ENCODE assay signal across 8 mouse cellular contexts in genomic region chr10:81168521-81169244, GRCm38 (mm10). TPM values are rescaled to one million over a fixed set of nuclear protein-coding genes. Genes with fewer than 3 reads are reported as not detected.
DNase-seq lines count a peak whose midpoint lies in the region; ATAC-seq and TF ChIP-seq lines count a peak whose summit lies in the region.

No protein-coding gene starts in this region.

- peaks cover 2% of the 10 kb centered on the region; the same call in 1 of the 2 replicates for H3K4me1 ChIP-seq in embryonic facial prominence, embryonic 11.5 days (ENCODE audit: control insufficient read depth, insufficient read depth, low read length)
- H3K4me1 ChIP-seq in liver, adult 2 months (ENCODE audit: control insufficient read depth, insufficient read depth, low read length): peaks cover 9% of the 10 kb centered on the region

- H3K4me3 ChIP-seq in embryonic facial prominence, embryonic 11.5 days (ENCODE audit: low read depth, low read length): peak overlapping the region; percentile 96
- H3K4me3 ChIP-seq in liver, adult 2 months (ENCODE audit: insufficient read depth, low read depth, low read length): peak overlapping the region; percentile 99

- WGBS in embryonic facial prominence, embryonic 11.5 days: 4% methylated on average over 29 of the region's 29 CpGs
- WGBS in liver, adult 2 months: 3% methylated on average over 29 of the region's 29 CpGs

- H3K79me2 ChIP-seq in liver, adult 2 months (ENCODE audit: control insufficient read depth, insufficient read depth, low read length): peaks cover 26% of the 10 kb centered on the region

- H3K27me3 ChIP-seq in embryonic facial prominence, embryonic 11.5 days (ENCODE audit: control insufficient read depth, insufficient read depth, low read length): no peaks in the 10 kb centered on the region
- H3K27me3 ChIP-seq in liver, adult 2 months (ENCODE audit: control insufficient read depth, insufficient read depth, low read length): no peaks in the 10 kb centered on the region

- no peaks in the 10 kb centered on the region for H3K9me3 ChIP-seq in embryonic facial prominence, embryonic 11.5 days (replicated peaks; ENCODE audit: control insufficient read depth, low read length)

- H3K36me3 ChIP-seq in embryonic facial prominence, embryonic 11.5 days (replicated peaks; ENCODE audit: control insufficient read depth, insufficient read depth, low read depth, low read length): no peaks in the 10 kb centered on the region; the same call in 1 of the 2 replicates
- no peaks in the 10 kb centered on the region for H3K36me3 ChIP-seq in liver, adult 2 months (ENCODE audit: control insufficient read depth, insufficient read depth, low read length)

- H3K27ac ChIP-seq in embryonic facial prominence, embryonic 11.5 days (replicated peaks; ENCODE audit: low read depth, low read length): peak overlapping the region; percentile 36; the same call in 1 of the 2 replicates
- H3K27ac ChIP-seq in liver, adult 2 months (replicated peaks; ENCODE audit: insufficient read depth, low read depth, low read length): peak overlapping the region; percentile 96

- H3K9ac ChIP-seq in embryonic facial prominence, embryonic 11.5 days (replicated peaks; ENCODE audit: low read length): peak overlapping the region; percentile 48
- peak overlapping the region; percentile 97 for H3K9ac ChIP-seq in liver, adult 2 months (ENCODE audit: low read depth, low read length)

- no peak for TF ChIP-seq CTCF in liver, adult 2 months (IDR thresholded peaks at IDR 0.05; ENCODE audit: low read depth, low read length)

- no peak for TF ChIP-seq POLR2A in liver, adult 2 months (IDR thresholded peaks at IDR 0.05; ENCODE audit: extremely low read depth, insufficient read depth, low read length)

- DNase-seq in 3134 (ENCODE audit: extremely low read depth, insufficient read length, low spot score): peak; percentile 70
- DNase-seq in adrenal gland, postnatal 14 days: peak; percentile 92
- DNase-seq in embryonic facial prominence, embryonic 11.5 days (ENCODE audit: low spot score): peak; percentile 87
- DNase-seq in heart, adult 8-10 months (ENCODE audit: low spot score): peak; percentile 90
- DNase-seq in kidney, adult 8-10 months: peak; percentile 88 to 90
- DNase-seq in liver, adult 2 months (ENCODE audit: extremely low read depth, low read depth, low spot score): peak; percentile 76
- DNase-seq in spleen, postnatal 4 days (ENCODE audit: low spot score in 2 of 2): peak; percentile 88 to 92

- ATAC-seq in embryonic facial prominence, embryonic 11.5 days (replicated peaks; ENCODE audit: insufficient number of reproducible peaks, low FRiP score, low TSS enrichment, low read depth): 0 out of 2 replicates have a peak, but pooled peaks have one; percentile 16
- ATAC-seq in monocyte, adult 5-6 weeks (replicated peaks; ENCODE audit: insufficient number of reproducible peaks, low FRiP score, low TSS enrichment, poor library complexity, severe bottlenecking): peak; percentile 36

- H3K4me2 ChIP-seq in embryonic facial prominence, embryonic 11.5 days (ENCODE audit: low read depth, low read length): peak overlapping the region; percentile 55

RNA-seq across cellular contexts. Expression of gene Pias4, which starts 1.0 kb away (rescaled TPM):
- 27.3 and 28.3 TPM in 2 replicates for total RNA-seq in adrenal gland, postnatal 14 days (2021)
- 36.1 and 46.5 TPM in 2 replicates for polyA plus RNA-seq in embryonic facial prominence, embryonic 11.5 days (2014; fragmentation: Nextera tagmentation; extraction: Ambion mirVana)
- total RNA-seq in heart, adult 8-10 months (2022): 10 to 100 TPM; 16.8 to 18.6 (median 17.0) TPM
- total RNA-seq in liver, adult 2 months (2014; rRNA removed): 8.9 and 10.1 TPM in 2 replicates
- 17.8 and 22.7 TPM in 2 replicates for polyA plus RNA-seq in liver, adult 2 months (2012; rRNA removed)
- total RNA-seq in monocyte, adult 5-6 weeks (2017): 13.0 to 24.9 TPM (median 21.2 TPM) in 3 replicates

RNA-seq across cellular contexts. Expression of gene Eef2, which starts 7.7 kb away (rescaled TPM):
- total RNA-seq in adrenal gland, postnatal 14 days (2021): 1,390 and 1,511 TPM in 2 replicates
- polyA plus RNA-seq in embryonic facial prominence, embryonic 11.5 days (2014; fragmentation: Nextera tagmentation; extraction: Ambion mirVana): 417 and 424 TPM in 2 replicates
- total RNA-seq in heart, adult 8-10 months (2022): 1,000 to 10,000 TPM; 1,076 to 1,267 (median 1,170) TPM
- 812 and 946 TPM in 2 replicates for total RNA-seq in liver, adult 2 months (2014; rRNA removed)
- 1,151 and 1,204 TPM in 2 replicates for polyA plus RNA-seq in liver, adult 2 months (2012; rRNA removed)
- total RNA-seq in monocyte, adult 5-6 weeks (2017): 1,029 to 1,258 TPM (median 1,077 TPM) in 3 replicates

RNA-seq across cellular contexts. Expression of gene Dapk3, which starts 14.1 kb away (rescaled TPM):
- 58.3 and 62.2 TPM in 2 replicates for total RNA-seq in adrenal gland, postnatal 14 days (2021)
- 47.4 and 49.4 TPM in 2 replicates for polyA plus RNA-seq in embryonic facial prominence, embryonic 11.5 days (2014; fragmentation: Nextera tagmentation; extraction: Ambion mirVana)
- 10 to 100 TPM; 26.3 to 35.5 (median 29.8) TPM for total RNA-seq in heart, adult 8-10 months (2022)
- 14.1 and 16.0 TPM in 2 replicates for total RNA-seq in liver, adult 2 months (2014; rRNA removed)
- polyA plus RNA-seq in liver, adult 2 months (2012; rRNA removed): 42.5 and 44.2 TPM in 2 replicates
- total RNA-seq in monocyte, adult 5-6 weeks (2017): 30.4 to 45.3 TPM (median 37.3 TPM) in 3 replicates

RNA-seq across cellular contexts. Expression of gene 4930442H23Rik, which starts 15.0 kb away (rescaled TPM):
- not detected in 2 replicates for total RNA-seq in adrenal gland, postnatal 14 days (2021)
- polyA plus RNA-seq in embryonic facial prominence, embryonic 11.5 days (2014; fragmentation: Nextera tagmentation; extraction: Ambion mirVana): not detected in 2 replicates
- not detected for total RNA-seq in heart, adult 8-10 months (2022)
- total RNA-seq in liver, adult 2 months (2014; rRNA removed): not detected in 2 replicates
- polyA plus RNA-seq in liver, adult 2 months (2012; rRNA removed): not detected in 2 replicates
- total RNA-seq in monocyte, adult 5-6 weeks (2017): 0.49 TPM in 1 of 3 replicates, not detected in the others

RNA-seq across cellular contexts. Expression of gene Nmrk2, which starts 33.2 kb away (rescaled TPM):
- not detected in 2 replicates for total RNA-seq in adrenal gland, postnatal 14 days (2021)
- not detected in 2 replicates for polyA plus RNA-seq in embryonic facial prominence, embryonic 11.5 days (2014; fragmentation: Nextera tagmentation; extraction: Ambion mirVana)
- total RNA-seq in heart, adult 8-10 months (2022): 10 to 100 TPM in 1 of 4 experiments, 1 to 10 TPM in 3; 5.8 to 18.8 (median 8.2) TPM
- total RNA-seq in liver, adult 2 months (2014; rRNA removed): 0.09 TPM in 1 of 2 replicates, not detected in the other
- polyA plus RNA-seq in liver, adult 2 months (2012; rRNA removed): not detected in 2 replicates
- total RNA-seq in monocyte, adult 5-6 weeks (2017): not detected in 3 replicates

Comparison
In these comparisons a context has a peak if more than half of its experiments do, and no peak if none do; other contexts are left out.
1. Peak in every context shown above with its lines: DNase-seq, ATAC-seq, H3K4me3 ChIP-seq and H3K27ac ChIP-seq.